Mouse (Mus musculus) E14TG2a.4 (cell line): ENCODE data around the gene Psma4.

Source experiments
- CTCF ChIP-seq: conservative IDR thresholded peaks from 2 replicates; pipeline ENCODE4 v1.5.1; 2014; ENCODE audit warnings: low read length
- POU5F1 ChIP-seq: IDR thresholded peaks from 2 replicates; pipeline ENCODE4 v1.6.1; 2014; ENCODE audit warnings: low read length, borderline replicate concordance

- TF ChIP-seq CTCF (no peak), POU5F1 (no peak)
These were observed 39.8 kb downstream of the Psma4 start for GRCm38 (mm10) chr9:54990362-54990761.
